Mouse (Mus musculus) ES-E14 (cell line): ENCODE data around the gene Scgb1b2. TPM values are rescaled to one million over a fixed set of nuclear protein-coding genes. Genes with fewer than 3 reads are reported as not detected.

Experiments used
- DNase-seq: peaks from one replicate; pipeline ENCODE4 v3.0.0-alpha.2; 2013; ENCODE audit warnings: low read depth, low spot score
- H3K27ac ChIP-seq: 2 replicates; pipeline ENCODE4 v1.5.1; 2012; ENCODE audit warnings: low read depth, mild to moderate bottlenecking, low read length, moderate library complexity, mixed read lengths; ENCODE audit not compliant: poor library complexity, insufficient read depth, severe bottlenecking
- H3K36me3 ChIP-seq: 2 replicates; pipeline ENCODE4 v1.6.1; 2012; ENCODE audit warnings: mild to moderate bottlenecking, low read length, moderate library complexity, mixed read lengths; ENCODE audit not compliant: control insufficient read depth, poor library complexity, insufficient read depth, severe bottlenecking
- H3K4me1 ChIP-seq, 2 experiments: fragments of 150-350 bp in 1 of 2; sonication (generic) in 1 of 2; 2 replicates each; pipeline ENCODE4 v1.6.1; 2012; ENCODE audit warnings: low read length in 2 of 2, mild to moderate bottlenecking in 1 of 2, mixed read lengths in 1 of 2; ENCODE audit not compliant: control insufficient read depth in 2 of 2, insufficient read depth in 2 of 2, poor library complexity in 1 of 2
- H3K4me3 ChIP-seq, 2 experiments: fragments of 150-350 bp in 1 of 2; sonication (generic) in 1 of 2; 2 replicates each; pipeline ENCODE4 v1.5.1; 2012; ENCODE audit warnings: low read length in 2 of 2, low read depth in 1 of 2, mild to moderate bottlenecking in 1 of 2, mixed read lengths in 1 of 2; ENCODE audit not compliant: insufficient read depth in 1 of 2, poor library complexity in 1 of 2, severe bottlenecking in 1 of 2
- H3K9ac ChIP-seq: 2 replicates; pipeline ENCODE4 v1.6.1; 2012; ENCODE audit warnings: low read depth, mild to moderate bottlenecking, low read length, mixed read lengths; ENCODE audit not compliant: poor library complexity, insufficient read depth, severe bottlenecking
- H3K9me3 ChIP-seq: fragments of 150-350 bp; sonication (generic); 2 replicates; pipeline ENCODE4 v1.6.1; 2012; ENCODE audit warnings: low read depth, mild to moderate bottlenecking, low read length; ENCODE audit not compliant: control insufficient read depth, insufficient read depth
- CHD2 ChIP-seq: IDR thresholded peaks from 2 replicates; pipeline ENCODE4 v1.6.1; 2014; ENCODE audit warnings: mild to moderate bottlenecking, low read depth, low read length, inconsistent platforms
- HCFC1 ChIP-seq: IDR thresholded peaks from 2 replicates; pipeline ENCODE4 v1.6.1; 2012; ENCODE audit warnings: low read length, inconsistent platforms, borderline replicate concordance; ENCODE audit not compliant: insufficient read depth
- MAFK ChIP-seq: IDR thresholded peaks from 2 replicates; pipeline ENCODE4 v1.6.1; 2014; ENCODE audit warnings: mild to moderate bottlenecking, low read depth, low read length, inconsistent platforms; ENCODE audit not compliant: insufficient read depth
- ZC3H11A ChIP-seq: IDR thresholded peaks from 2 replicates; pipeline ENCODE4 v1.6.1; 2012; ENCODE audit warnings: low read depth, mild to moderate bottlenecking, inconsistent platforms, low read length, borderline replicate concordance
- ZNF384 ChIP-seq: IDR thresholded peaks from 2 replicates; pipeline ENCODE4 v1.6.1; 2012; ENCODE audit warnings: low read depth, low read length, inconsistent platforms
- in situ Hi-C, 2 experiments: fragments of 600-800 bp; cut with MboI; formaldehyde crosslinking; loops; one replicate each; pipeline ENCODE4 v1.15.1; 2025; ENCODE audit warnings: low sequenced_read_pairs in 2 of 2, inconsistent platforms in 1 of 2; ENCODE audit not compliant: unreplicated experiment in 2 of 2
- total RNA-seq: library from RNA; depleted of rRNA; stranded (reverse); fragments of 300-350 nt; gene quantifications from 2 replicates; pipeline ENCODE4 v1.2.3, GENCODE M21; 2012; rRNA removed

The Scgb1b2 gene
- not detected in 2 replicates for total RNA-seq

DNA sequence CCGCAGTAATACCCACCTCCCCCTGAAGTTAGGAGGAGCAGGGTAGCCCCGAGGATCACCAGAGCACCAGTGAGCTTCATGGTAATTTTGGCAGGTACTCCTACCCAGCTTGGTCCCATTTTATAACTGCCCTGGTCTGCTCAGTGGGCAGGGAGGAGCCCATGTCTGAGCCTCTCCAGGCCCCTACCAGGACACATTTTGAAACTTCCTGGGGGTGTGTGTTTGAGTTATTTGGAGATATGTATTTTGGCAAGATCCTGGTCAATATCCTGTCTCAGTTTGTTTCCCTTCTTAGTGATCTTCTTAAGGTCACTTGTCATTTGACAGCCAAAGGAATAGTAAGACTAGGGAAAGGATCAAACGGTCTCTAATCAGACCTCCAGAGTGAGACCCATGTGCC, at the start of gene Scgb1b2:
Gene Scgb1b2, minus strand, starts transcription at position 101 of the 400 bp plus-strand sequence.
- Histone ChIP-seq H3K36me3 (no peaks in the 10 kb centered on the region), H3K4me1 (no peaks in the 10 kb centered on the region), H3K9me3 (no peaks in the 10 kb centered on the region), H3K27ac (no peak within 1 kb of the TSS), H3K9ac (no peak within 1 kb of the TSS), H3K4me3 (no peak within 1 kb of the TSS)
- in situ Hi-C loops = no loop called here
- DNase-seq = no peak
- TF ChIP-seq HCFC1 = no peak
- no peak for TF ChIP-seq ZNF384
- TF ChIP-seq CHD2 = no peak
- no peak for TF ChIP-seq ZC3H11A
- no peak for TF ChIP-seq MAFK

DNA sequence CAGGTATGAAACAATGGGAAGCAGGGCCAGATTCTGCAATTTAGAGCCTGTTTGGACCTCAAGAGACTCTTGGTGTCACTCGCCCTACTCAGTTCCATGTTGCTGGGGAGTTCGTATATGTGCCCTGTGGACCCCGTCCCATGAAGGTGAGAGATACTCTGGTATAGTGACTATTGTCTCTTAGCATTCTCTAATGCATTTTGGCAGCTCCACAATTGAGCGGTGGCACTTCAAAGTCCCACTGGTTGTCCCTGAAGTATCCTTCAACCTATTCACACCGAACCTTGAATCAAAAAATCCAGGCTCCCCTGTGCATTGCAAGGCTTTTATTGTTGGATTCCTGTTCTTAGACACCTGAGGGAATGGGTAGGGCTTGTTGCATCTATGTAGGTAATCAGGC, 1.4 kb downstream of the Scgb1b2 start, which contains the start of gene Scgb2b2:
Gene Scgb2b2, plus strand, starts transcription at position 301 of the 400 bp plus-strand sequence.
- Histone ChIP-seq H3K4me3 (no peak within 1 kb of the TSS), H3K9ac (no peak within 1 kb of the TSS), H3K36me3 (no peaks in the 10 kb centered on the region), H3K9me3 (no peaks in the 10 kb centered on the region), H3K27ac (no peak within 1 kb of the TSS), H3K4me1 (no peaks in the 10 kb centered on the region)
- no peak for DNase-seq
- in situ Hi-C loops = no loop called here
- TF ChIP-seq CHD2 (no peak), ZNF384 (no peak), HCFC1 (no peak), MAFK (no peak), ZC3H11A (no peak)

Other genes starting within 250 kb of the Scgb1b2 start
- 9.6 and 16.0 TPM in 2 replicates for gene Fxyd5, start 249.3 kb downstream of the Scgb1b2 start, total RNA-seq
- gene Fxyd7, start 240.4 kb downstream of the Scgb1b2 start, total RNA-seq = not detected in 2 replicates
- 1.4 TPM in 1 of 2 replicates, not detected in the other for gene Fxyd1, start 234.6 kb downstream of the Scgb1b2 start, total RNA-seq
- gene Lgi4, start 232.5 kb downstream of the Scgb1b2 start, total RNA-seq = 0.16 and 0.18 TPM in 2 replicates
- 2.2 and 3.2 TPM in 2 replicates for gene Fxyd3, start 215.1 kb downstream of the Scgb1b2 start, total RNA-seq
- 14.5 and 28.2 TPM in 2 replicates for gene Hpn, start 176.5 kb downstream of the Scgb1b2 start, total RNA-seq
- 16.3 and 17.3 TPM in 2 replicates for gene Scn1b, start 164.8 kb downstream of the Scgb1b2 start, total RNA-seq
- 44.2 and 76.2 TPM in 2 replicates for gene Gramd1a, start 135.9 kb downstream of the Scgb1b2 start, total RNA-seq
- gene Scgb2b2, start 1.3 kb downstream of the Scgb1b2 start, total RNA-seq = not detected in 2 replicates
- not detected in 2 replicates for gene Scgb2b3, start 70.3 kb upstream of the Scgb1b2 start, total RNA-seq
- gene Scgb1b3, start 83.8 kb upstream of the Scgb1b2 start, total RNA-seq = not detected in 2 replicates